Mouse (Mus musculus): ENCODE measurements at regions not wholly inside any gene's neighbourhood (a gene's known extent, or its start where the extent isn't known, plus 50 kb on each side); places are given as distances from the start of the nearest gene placed in this dataset.

DNA sequence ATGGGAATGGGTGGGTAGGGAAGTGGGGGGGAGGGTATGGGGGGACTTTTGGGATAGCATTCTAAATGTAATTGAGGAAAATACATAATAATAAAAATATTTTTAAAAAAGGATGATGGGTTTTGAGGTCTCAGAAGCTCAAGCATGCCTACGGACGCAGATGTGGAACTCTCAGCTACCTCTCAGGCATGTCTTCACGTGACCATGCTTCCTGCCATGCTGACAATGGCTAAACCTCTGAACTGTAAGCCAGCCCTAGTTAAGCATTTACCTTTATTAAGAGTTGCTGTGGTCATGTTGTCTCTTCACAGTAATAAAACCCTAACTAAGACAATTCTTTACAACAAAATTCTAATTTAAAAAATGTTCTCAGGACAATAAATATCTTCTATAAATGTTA, 80.0 kb downstream of the Tex36 start:
- no peak for DNase-seq (ENCODE audit: low spot score)

DNA sequence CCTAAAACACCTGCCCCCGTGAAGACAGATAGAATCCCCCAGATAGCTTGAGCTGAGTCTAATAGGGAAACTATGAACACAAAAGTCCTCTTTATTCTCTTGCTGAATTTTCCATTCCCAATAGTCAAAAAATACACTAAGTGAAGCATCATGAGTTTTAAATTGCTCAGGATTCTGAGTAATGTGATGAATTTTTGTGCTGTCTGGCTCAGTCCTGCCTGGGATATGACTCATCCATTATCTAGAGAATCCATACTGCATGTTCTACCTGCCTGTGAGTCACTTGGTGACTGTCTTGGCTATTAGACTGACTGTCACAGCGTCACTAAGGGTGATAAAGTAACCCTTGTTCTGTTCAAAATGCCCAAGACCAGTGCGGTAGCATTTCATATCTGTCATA, 83.0 kb downstream of the Tex36 start:
- DNase-seq (ENCODE audit: low spot score), result no peak

DNA sequence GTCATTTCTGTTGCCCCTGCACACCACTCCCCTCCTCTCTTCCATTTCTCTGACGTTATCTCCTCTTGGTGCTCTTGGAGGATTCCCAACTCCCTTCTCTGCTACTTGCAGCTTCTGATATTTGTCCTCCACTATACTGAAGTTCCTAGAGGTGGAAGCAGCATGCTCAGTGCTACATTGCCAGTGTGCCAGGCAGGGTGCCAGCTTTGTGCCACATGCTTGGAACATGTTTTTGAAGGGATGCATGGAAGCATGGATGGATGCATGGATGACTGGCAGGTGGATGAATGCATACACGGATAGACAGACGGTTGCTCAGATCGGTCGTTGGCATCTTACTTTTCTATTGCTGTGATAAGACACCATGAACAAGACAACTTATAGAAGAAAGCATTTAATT, 84.4 kb downstream of the Tex36 start:
- no peak for DNase-seq (ENCODE audit: low spot score)

DNA sequence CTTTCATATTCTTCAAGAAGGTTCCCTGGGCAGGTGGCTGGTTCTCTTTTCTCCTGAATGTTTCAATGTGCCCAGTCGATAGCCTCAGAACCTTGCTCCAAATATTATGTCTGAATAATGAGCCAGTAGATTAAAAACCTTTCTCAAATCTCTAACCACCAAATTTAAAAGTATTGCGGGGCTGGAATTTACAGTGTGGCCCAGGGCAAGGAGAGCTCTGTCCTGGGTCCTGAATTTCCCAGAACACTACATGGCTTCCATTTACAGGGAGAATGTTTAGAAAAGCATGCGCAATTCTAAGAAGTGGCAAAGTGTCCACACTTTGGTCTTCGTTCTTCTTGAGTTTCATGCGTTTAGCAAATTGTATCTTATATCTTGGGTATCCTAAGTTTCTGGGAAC, 91.0 kb downstream of the Tex36 start:
- no peak for DNase-seq (ENCODE audit: low spot score)

DNA sequence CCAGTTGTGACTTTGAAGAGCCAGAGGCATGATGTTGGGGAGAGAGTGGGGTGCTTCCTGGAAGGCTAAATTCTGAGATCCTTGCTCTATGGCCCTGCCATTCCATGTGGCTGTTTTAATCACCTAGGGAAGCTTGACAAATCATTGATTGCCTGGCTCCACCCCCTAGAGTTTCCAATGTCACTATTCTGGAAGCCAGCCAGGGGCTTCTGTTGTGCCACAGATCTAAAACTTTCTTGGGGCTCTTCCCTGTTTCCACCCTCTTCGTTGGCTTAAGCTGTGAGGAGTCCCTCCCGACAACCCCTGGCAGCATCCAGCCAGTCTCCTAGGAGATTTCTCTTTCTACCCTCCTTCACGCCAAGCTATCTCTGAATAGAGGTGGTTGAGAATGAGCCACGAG, 92.5 kb downstream of the Tex36 start:
- no peak for DNase-seq (ENCODE audit: low spot score)

DNA sequence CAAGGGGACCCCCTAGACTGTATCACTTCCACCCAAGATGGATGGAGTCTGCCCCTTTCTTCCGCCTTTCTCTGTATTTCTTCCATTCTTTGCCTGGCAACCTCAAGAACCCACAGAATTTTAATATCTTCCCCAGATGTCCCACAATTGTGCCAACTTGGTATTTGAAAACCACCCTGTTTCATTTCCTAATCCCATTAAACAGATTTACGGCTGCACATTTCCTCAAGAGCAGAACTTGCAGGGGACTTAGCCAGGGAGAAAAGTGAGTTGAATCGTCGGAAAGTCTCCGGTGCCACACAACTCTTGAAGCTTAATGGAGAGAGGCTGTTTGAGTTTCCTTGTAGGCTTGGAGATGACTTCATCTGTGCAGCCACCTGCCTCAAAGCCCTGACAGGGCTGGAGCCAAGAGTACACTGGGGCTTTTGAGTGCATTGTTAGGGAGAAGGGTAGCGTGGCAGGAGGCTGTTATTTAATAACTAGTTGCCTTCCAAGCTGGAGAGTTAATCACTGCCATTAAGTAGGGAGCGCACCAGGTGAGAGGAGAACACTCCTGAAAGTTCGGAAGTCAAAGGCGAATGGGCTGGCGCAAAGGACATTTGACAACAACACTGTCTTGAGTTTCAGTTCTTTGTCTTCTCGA, 93.5 kb downstream of the Tex36 start:
- no peak for DNase-seq (ENCODE audit: low spot score)

DNA sequence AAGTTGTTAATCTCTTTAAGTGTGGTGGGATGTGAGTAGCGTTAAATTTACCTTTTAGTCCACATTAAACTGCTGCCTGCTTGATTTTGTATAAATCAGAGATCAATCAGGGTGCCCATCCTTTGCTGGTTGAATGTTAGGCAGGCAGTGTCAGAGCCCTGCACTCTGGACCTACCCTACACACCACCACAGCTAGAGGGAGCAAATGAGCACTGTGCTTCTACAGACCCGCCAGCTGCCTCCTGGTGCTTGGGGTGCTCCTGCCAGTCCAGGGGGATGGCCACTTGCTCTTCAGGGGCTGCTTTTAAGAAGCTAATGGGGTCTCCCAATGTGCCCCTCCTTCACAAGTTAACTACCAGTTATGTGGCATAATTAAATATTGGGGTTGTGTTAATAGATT, 96.3 kb downstream of the Tex36 start:
- no peak for DNase-seq (ENCODE audit: low spot score)

DNA sequence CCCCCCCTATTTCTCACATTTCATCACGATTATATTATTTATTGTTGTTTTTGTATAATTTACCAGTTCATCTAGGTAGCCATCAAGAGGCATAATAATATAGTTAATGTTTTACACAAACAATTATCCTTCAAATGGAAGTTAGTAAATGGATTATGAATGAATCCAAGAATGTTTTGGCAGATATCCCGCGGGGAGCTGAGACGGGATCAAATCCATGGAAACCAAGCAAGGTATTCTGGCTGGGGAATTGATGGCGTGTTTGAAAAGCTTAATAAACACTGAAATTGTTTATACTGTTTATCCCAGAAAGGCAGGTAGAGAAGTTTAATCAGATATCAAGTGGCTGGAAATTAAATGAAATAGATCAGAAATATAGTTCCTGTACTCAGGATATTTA, 98.0 kb downstream of the Tex36 start:
- no peak for DNase-seq (ENCODE audit: low spot score)

DNA sequence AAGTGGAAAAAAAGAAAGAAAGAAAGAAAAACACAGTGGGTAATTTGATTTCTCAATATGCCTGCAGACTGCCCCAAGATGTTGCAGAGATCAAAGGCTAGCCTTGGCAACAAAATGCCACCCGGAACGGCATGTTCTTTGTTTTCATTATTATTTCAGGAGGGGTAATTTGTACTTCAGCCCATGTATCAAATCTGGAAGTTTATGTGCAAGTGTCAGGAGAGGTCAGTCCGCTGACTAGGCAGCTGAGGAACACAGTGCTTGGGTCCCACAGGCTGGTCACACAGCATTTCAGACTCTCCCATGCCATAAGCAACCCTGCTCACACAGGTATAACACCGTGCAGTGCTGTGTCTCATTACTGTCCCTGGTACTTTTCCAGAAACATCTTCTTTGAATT, 99.2 kb downstream of the Tex36 start:
- DNase-seq (ENCODE audit: low spot score), result no peak

DNA sequence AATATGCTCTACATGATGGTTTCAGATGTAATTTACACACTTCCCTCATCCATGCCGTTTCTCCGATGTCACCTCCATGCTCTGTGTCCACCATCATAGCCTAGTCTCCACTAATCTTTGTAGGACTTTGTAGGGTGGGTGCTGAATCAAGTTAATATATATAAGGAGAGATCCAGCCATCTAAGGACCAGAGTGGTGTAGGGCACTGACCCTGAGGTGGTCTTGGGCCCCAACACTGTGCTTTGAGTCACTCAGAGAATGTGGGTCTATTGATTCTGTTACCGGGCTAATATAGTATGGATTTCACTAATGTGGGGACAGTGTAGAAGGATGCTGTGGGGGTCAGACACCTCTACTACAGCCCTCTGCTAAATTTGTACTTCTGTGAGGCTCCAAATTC, 104.4 kb downstream of the Tex36 start:
- DNase-seq (ENCODE audit: low spot score), result no peak

DNA sequence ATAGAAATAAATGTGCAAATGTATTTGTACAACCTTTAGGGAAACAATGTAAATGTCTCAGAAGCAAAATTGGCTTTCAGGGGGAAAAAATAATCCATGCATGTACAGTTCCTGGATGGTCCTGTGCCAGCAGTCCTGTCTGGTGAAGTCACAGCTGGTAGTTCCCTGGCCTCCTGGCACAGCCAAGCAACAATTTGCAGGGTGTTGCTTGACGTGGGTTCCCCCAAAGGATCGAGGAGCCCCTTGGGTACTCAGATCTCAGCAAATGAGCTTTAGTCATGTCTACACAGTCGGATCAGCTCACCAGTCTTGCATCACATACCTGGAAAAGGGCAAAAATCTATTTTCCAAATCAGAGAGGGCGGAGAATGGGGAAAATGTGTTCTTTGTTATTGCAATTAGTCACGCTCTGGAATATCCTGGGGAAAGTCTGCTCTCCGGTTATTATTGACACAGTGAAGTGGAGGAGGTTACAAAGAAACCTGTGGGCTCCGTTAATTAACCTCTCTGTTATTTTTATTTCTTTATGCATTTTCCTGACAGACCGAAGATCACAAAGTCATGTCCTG, 106.9 kb downstream of the Tex36 start:
- DNase-seq (ENCODE audit: low spot score), result no peak

DNA sequence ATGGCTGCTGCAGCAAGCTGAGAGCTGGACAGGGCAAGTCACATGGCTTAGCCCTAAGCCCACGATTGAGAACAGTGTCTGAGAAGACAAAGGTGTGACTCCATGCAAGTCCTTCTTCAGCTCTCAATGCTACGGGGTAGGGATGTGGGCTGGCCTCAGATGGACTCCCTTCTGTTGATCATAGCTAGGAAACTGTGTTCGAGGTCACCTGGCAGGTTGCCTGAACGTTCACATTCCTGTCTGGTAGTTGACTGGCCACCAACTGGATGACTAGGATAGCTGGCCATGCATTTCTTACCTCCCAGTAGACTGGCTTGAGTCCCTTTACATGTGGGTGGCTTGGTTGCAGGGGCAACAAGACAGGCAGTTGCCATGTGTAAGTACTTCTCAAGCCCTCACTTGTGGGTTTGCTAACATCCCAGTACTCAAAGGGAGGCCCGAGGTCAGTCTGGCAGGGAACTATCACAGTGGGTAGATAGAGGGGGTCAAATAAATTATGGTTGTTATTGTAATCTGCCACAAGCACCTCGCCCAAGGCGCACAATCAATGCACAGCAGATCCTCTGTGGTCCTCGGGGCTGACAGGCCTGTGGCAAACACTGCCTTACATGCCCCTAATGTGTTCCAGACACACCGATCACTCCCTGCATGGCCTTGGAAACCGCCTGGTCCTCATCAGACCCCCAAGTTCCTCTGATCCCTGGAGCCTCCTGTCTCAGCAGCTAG, 107.5 kb downstream of the Tex36 start:
- DNase-seq (ENCODE audit: low spot score), result no peak

DNA sequence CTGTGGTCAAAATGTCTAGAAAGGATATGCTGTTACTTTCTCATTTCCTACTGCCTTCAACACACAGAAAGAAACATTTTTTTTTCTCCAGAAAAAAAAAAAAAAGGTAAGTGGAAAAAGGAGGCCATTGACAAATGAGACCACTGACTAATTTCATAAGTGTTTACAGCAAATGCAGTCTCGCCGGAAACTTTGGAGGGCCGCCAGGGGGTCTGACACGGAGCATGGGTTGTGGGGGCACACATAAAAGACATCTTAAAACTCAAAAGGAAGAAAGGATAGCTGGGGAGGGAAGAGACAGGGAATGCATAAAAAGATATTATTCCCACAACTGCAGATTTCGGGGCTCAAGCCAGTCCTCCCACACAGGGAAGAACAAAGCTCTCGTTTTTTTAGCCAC, 109.3 kb downstream of the Tex36 start:
- DNase-seq (ENCODE audit: low spot score), result no peak

DNA sequence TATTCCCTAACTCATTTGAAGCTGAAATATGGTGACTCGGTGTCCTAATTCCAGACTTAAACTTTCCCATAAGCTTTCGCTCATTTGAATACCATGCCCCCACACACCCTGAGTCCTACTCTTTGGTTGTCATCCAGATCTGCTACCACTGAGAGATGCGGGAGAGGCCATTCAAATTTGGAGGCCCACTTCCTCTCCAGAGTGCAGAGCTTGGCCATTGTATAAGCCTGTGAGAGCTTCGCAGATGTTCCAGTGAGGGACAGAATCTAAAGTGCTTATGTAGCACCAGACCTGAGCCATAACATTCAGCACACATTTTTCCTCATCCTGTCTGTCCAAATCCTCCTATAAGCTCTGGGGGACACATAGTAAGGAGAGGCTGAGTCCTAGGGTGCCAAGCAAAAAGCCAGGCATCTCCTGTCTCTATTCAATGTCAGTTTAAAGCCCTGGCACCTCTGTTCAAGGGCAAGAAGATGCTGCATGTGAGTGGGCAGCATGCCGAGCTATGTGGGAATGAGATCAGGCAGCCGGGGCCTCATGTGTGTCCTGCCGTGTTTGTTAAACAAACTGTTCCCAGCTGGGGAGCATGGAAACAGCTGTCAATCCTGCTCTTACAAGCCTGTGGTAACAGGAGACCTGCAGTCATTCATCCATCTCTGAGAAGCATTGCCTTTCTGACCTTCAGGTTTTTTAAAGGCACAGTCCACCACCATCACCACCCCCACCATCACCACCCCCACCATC, 113.9 kb downstream of the Tex36 start:
- peak; percentile 16 for DNase-seq (ENCODE audit: low spot score)

DNA sequence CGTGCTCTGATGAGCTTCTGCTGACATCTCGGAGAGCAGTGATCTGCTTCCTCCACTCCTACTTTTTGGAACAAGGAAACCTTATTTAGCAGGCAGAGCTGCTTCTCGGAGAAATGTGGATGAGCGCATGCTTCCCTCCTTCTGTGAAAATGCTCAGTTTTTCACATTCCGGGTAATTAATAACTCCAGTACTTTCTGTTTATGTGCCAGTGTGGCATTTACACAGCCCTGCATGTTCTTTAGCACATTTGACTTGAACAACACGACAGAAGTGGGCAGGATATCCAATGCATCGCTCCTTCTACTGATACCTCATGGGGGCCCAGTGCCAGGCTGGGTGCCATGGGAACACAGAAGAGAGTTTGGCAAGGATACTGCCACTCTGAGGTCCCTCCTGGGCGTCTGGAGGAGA, 117.5 kb downstream of the Tex36 start:
- no peak for DNase-seq (ENCODE audit: low spot score)

DNA sequence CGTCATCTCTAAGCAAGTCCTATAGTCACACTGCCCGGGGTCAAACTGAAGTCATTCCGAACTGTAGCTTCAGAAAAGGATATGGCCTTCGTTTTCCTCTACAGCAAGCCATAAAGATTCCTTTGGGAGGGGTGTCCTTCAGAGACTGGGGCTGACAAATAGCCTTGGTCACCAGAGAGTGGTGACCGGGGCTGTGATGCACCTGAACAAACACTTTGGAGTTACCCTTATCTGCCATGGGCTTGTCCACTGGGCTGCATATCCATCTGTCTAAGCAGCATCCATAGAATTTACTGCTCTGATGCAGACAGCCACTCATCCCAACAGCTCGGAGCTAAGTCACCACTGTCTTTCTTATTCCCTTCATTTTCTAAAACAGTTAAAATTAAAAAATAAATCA, 120.4 kb downstream of the Tex36 start:
- DNase-seq (ENCODE audit: low spot score), result no peak

DNA sequence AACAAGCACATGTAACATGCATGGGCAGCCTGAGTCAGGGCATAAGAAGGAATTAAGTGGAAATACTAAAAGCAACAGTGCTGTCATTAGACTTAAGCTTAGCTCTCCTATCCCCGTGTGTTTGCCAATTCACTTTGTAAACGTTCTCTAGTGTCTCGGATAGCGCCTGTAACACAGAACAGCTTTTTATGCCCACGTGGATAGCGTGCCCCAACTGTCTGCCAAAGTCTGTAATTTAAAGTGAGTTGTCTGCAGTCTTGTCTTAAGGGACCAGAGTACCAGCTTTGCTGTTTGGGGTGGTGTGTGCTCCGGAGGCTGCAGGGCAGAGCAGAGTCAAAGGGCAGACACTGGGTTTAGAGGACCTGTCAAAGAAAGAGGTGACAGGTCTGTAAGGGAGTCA, 122.3 kb downstream of the Tex36 start:
- DNase-seq (ENCODE audit: low spot score), result no peak

DNA sequence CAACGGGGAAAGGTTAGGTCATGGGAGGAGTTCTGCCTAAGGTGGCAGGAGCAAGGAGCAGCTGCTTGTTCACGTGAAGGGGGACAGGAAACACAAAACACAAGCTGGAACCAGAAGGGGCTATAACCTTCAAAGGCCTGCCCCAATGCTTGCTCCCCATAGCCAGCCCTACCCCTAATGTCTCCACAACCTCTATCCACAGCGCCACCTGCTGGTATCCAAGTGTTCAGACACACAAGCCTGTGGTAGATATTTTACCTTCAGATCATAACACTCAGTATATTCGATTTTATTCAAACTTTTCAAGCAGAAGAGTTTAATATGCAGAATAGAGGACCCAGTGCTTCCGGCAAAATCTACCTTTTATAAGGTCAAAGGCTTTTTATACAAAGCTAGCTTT, 124.0 kb downstream of the Tex36 start:
- no peak for DNase-seq (ENCODE audit: low spot score)

DNA sequence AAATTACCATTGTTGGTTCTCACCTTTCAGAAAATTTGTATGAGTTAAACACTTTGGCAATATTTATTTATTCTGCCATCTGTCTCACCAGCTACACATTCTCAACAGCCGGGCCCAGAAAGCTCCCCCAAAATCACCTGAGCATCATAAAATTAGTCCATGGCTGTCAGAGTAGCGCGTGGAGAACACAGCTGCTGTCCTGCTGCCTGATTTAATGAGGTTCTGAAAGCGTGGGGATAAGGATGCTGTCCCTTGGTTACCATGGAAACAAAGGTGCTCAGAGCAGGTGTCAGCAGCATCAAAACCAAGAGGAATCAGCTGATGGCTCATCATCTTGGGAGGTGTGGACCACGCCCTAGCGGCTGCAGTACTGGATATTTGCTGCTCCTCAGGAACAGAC, 124.7 kb downstream of the Tex36 start:
- no peak for DNase-seq (ENCODE audit: low spot score)

DNA sequence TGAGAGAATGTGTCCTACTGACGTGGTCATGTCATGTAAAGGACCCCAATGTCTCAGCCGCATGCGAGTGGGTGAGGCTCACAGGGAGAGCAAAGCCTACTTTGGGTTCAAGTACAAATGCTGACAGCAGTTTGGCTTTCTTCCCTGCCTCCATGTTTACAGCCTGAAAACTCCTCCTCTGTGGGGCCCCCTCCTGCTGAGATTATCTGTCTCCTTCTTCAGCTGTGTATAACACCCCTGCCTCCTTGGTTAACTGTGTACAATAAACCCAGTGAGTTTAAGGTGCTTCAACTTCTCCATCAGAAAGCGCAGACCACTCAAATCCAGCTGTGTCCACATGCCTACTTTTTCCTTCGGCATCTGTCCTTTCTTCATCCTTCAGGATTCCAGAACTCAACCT, 130.3 kb downstream of the Tex36 start:
- no peak for DNase-seq (ENCODE audit: low spot score)

DNA sequence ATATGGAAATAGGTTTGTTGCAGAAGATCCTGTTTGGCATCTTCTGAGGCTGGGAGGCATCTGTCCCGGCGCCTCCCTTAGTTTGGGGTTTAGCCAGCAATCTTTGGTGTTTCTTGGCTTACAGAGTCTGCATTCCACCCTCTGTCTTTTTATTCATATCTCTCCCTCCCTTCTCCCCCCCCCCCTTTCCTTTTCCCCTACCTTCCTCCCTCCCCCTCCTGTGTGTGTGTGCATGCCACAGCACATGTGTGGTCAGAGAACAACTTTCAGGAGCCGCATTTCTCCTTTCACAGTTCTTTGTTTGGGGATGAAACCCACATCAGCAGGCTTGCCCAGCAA, 131.4 kb downstream of the Tex36 start:
- DNase-seq (ENCODE audit: low spot score), result no peak

DNA sequence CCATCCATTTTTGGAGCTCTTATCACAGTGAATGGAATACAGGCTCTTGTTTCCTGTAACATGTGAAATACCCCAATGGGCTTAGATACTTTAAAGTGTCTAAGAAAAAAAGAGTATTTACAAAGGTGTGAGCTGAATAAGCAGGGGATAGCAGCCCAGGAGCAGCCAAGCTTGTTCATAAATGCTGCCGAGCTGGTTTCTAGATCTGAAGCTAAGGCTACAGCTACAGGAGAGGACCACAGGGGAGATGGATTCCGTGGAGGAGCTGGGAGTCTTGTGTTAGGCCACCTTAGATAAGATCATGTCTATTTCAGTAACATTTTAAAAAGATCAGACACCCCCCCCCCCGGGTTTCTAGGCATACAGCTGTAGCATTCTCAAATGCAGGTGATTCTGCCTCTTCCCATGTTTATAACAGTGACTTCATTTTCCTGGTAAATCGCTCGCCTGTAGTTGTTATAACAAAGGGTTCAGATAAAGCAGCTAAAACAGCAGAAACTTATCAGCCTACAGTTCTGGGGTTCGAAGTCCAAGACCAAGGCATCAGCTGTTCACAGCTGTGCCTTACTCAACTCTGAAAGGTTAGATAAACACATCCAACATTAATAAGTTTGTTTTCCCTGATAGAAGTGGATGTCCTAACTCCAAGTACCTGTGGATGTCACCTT, 131.9 kb downstream of the Tex36 start:
- DNase-seq (ENCODE audit: low spot score), result peak; percentile 4

DNA sequence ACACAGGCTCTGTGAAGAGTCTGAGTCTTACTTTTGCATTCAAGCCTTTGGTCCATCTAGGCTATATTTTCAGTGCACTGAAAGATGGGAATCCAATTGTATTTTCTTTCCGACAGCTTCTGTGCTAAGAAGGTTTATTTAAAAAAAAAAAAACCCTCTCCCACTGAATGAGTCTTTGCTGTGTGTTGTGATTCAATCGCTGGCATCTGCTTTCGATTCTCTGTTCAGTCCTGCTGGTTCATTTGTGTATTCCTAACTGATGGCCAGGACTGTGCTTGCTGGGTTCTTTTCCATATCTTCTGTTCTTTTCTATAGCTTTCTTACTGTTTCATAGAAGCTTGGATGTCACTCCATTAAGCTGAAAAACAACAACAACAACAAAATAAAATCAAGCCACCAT, 132.9 kb downstream of the Tex36 start:
- no peak for DNase-seq (ENCODE audit: low spot score)

All from lung, postnatal 25 days (tissue).